Mouse (Mus musculus): ENCODE data around the gene Gm10203. TPM values are rescaled to one million over a fixed set of nuclear protein-coding genes. Genes with fewer than 3 reads are reported as not detected.

Gene Gm10203
- polyA plus RNA-seq, 1 experiment from 2014 or later = not detected

DNA sequence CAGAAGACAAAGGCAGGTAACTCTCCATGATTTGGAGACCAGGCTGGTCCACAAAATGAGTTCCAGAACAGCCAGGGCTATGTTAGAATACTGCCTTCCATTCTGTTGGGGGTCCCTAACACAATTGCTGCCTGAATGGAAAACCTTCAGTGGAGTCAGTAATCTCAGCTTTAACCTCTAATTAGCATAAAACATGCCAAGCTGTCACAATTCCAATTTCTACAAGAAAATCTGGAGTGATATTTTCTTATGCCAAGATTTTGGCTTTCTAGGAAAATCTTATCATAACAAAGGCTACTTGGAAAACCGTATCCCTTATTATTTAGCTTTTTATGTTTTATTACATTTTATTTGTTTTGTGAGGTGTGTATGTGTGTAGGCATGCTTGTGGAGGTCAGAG lies 26.5 kb upstream of the Gm10203 start:
- Histone ChIP-seq H3K4me1 (no peaks in the 10 kb centered on the region; the same call in 1 of the 2 replicates), H3K36me3 (no peaks in the 10 kb centered on the region), H3K27me3 (no peaks in the 10 kb centered on the region), H3K27ac (no peak overlapping the region), H3K4me3 (no peak overlapping the region), H3K9me3 (no peaks in the 10 kb centered on the region), H3K4me2 (replicated peaks) (no peak overlapping the region), H3K9ac (no peak overlapping the region)
- 82% methylated on average over 1 of the region's 1 CpGs for WGBS
- no peak for ATAC-seq (ENCODE audit: insufficient number of reproducible peaks, insufficient read depth, low FRiP score, low TSS enrichment)

DNA sequence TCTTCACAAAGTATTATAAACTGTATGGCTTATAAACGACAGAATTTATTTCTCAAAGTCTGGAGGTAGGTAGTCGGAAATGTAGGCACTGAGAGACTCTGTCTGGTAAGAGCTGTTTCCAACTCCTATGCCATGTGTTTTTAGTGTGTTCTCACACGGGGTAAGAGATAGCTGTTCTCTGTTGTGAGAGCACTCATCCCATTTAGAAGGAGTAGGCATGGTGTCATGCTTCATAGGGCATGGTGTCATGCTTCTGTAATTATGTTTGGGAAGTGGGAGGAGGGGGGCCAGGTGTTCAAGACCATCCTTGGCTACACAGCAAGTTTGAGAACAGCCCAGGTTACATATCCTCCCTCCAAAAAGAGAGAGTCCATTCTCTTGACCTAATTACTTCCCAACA lies 22.4 kb upstream of the Gm10203 start:
- WGBS = 68% methylated on average over 3 of the region's 3 CpGs
- H3K27ac ChIP-seq = no peak overlapping the region

DNA sequence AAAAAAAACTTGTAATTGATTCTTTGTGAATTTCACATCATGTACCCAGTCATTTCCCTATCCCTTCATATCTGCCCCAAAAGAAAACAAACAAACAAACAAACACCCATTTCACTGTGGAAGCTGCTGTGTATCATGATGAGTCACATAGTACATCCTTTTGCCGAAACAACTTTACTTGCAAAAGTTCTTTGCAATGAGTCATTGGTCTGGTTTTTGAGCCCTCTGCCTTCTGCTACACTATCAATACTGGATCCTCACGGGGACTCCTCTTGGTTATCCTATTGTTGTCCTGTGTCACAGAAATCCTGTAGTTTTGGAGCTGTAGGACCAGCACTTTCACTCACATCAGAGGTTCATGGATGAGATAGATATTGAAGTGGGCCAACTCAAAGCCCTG lies 21.1 kb upstream of the Gm10203 start:
- WGBS = 73% methylated on average over 2 of the region's 2 CpGs
- H3K9ac ChIP-seq = no peak overlapping the region
- ATAC-seq (ENCODE audit: insufficient number of reproducible peaks, insufficient read depth, low FRiP score, low TSS enrichment) = no peak
- no peaks in the 10 kb centered on the region for H3K36me3 ChIP-seq
- no peak overlapping the region for H3K4me2 ChIP-seq (replicated peaks)
- no peaks in the 10 kb centered on the region for H3K9me3 ChIP-seq
- no peaks in the 10 kb centered on the region for H3K27me3 ChIP-seq
- H3K4me1 ChIP-seq = no peaks in the 10 kb centered on the region
- H3K27ac ChIP-seq = no peak overlapping the region
- H3K4me3 ChIP-seq = no peak overlapping the region

More for the DNA sequence above, 22.4 kb upstream of the Gm10203 start:
- Histone ChIP-seq H3K4me1 (no peaks in the 10 kb centered on the region), H3K27me3 (no peaks in the 10 kb centered on the region), H3K36me3 (no peaks in the 10 kb centered on the region), H3K9me3 (no peaks in the 10 kb centered on the region), H3K4me2 (replicated peaks) (no peak overlapping the region), H3K9ac (no peak overlapping the region), H3K4me3 (no peak overlapping the region)
- no peak for ATAC-seq (ENCODE audit: insufficient number of reproducible peaks, insufficient read depth, low FRiP score, low TSS enrichment)

DNA sequence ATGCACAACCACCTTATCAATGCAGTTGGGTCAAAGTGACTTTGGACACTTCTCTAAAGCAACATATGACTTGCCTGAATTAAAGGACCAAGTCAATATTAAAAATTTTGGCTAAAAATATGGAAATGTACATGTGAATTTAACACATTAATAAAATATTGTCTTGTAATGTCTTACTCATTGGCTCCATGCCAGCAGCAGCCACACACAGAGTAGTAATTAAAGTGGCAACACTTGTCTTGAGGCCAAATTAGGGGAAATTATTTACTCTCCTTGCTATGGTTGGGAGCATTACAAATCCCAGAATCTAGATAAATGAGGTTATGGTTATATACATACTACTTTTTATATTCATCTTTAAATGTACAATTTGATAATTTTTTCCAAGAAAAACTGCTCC lies 13.0 kb upstream of the Gm10203 start:
- H3K27me3 ChIP-seq = no peaks in the 10 kb centered on the region
- H3K4me2 ChIP-seq (replicated peaks) = no peak overlapping the region
- H3K9me3 ChIP-seq = no peaks in the 10 kb centered on the region
- H3K4me1 ChIP-seq = no peaks in the 10 kb centered on the region
- no peak overlapping the region for H3K9ac ChIP-seq
- H3K27ac ChIP-seq = no peak overlapping the region
- no peak overlapping the region for H3K4me3 ChIP-seq
- no peaks in the 10 kb centered on the region for H3K36me3 ChIP-seq
- no peak for ATAC-seq (ENCODE audit: insufficient number of reproducible peaks, insufficient read depth, low FRiP score, low TSS enrichment)

DNA sequence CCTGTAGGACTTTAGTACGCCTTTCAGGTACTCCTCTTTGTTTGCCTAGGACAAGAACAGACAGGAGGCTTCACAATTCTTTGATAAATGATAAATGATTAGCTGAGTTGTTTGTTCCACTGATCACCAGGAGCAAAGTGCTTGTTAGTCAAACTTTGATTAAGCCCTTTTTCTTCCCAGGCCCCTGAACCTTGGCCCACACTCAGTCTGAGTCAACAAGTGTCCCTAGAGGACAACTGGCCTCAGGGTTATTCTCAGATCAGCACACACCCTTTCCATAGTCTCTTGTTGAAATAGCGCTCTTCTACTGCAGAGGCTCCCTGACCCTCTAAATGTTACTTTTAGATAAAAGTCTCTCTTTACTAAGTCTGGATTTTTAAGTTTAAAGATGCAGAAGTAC lies 11.0 kb upstream of the Gm10203 start:
- Histone ChIP-seq H3K4me2 (replicated peaks) (no peak overlapping the region), H3K36me3 (no peaks in the 10 kb centered on the region), H3K4me1 (no peaks in the 10 kb centered on the region), H3K27me3 (no peaks in the 10 kb centered on the region), H3K4me3 (no peak overlapping the region), H3K9ac (no peak overlapping the region), H3K9me3 (no peaks in the 10 kb centered on the region), H3K27ac (no peak overlapping the region)
- no peak for ATAC-seq (ENCODE audit: insufficient number of reproducible peaks, insufficient read depth, low FRiP score, low TSS enrichment)
- WGBS = 56% methylated on average over 2 of the region's 2 CpGs

DNA sequence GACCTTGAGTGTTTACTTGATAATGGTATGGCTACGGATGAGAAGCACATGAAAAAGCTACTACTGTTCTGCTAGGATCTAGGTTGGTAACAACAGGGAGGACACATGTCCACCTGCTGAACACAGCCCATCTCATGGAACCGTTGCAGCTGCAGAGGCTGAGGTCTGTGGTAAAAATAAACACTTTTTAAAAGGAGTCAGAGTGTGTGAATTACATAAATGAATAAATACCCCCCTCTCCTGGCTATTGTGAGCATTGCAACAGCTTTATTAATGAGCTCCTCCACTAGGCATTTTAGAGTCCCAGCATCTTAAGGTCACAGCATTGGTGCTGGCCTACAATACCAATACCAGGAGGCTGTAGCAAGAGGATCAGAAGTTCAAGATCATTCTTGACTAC lies 10.1 kb upstream of the Gm10203 start:
- Histone ChIP-seq H3K4me1 (no peaks in the 10 kb centered on the region), H3K36me3 (no peaks in the 10 kb centered on the region), H3K4me2 (replicated peaks) (no peak overlapping the region), H3K9ac (no peak overlapping the region), H3K27ac (no peak overlapping the region), H3K27me3 (no peaks in the 10 kb centered on the region), H3K9me3 (no peaks in the 10 kb centered on the region), H3K4me3 (no peak overlapping the region)
- no peak for ATAC-seq (ENCODE audit: insufficient number of reproducible peaks, insufficient read depth, low FRiP score, low TSS enrichment)
- 41% methylated on average over 2 of the region's 2 CpGs for WGBS

DNA sequence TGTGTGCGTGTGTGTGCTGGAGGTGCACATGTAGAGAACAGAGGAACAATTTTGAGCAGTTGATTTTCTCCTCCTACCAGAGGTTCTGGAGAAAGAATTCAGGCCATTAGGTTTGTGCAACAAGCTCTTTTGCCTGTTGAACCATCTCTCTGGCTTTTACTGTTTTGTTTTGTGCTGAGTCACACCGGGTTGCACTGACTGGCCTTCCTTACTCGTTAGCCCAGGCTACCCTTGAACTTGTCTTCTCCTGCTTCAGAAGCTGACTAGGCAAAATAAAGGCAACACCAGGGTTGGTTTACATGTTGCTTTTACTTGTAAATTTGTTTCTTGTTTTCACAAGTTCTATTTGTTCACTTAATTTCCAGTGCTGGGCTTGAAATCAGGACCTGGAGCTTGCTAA lies 6.9 kb upstream of the Gm10203 start:
- Histone ChIP-seq H3K9ac (no peak overlapping the region), H3K4me1 (no peaks in the 10 kb centered on the region), H3K4me3 (no peak overlapping the region), H3K9me3 (no peaks in the 10 kb centered on the region), H3K27ac (no peak overlapping the region), H3K4me2 (replicated peaks) (no peak overlapping the region), H3K36me3 (no peaks in the 10 kb centered on the region), H3K27me3 (no peaks in the 10 kb centered on the region)
- whole genome bisulfite sequencing = 87% methylated on average over 3 of the region's 3 CpGs
- ATAC-seq (ENCODE audit: insufficient number of reproducible peaks, insufficient read depth, low FRiP score, low TSS enrichment) = no peak

DNA sequence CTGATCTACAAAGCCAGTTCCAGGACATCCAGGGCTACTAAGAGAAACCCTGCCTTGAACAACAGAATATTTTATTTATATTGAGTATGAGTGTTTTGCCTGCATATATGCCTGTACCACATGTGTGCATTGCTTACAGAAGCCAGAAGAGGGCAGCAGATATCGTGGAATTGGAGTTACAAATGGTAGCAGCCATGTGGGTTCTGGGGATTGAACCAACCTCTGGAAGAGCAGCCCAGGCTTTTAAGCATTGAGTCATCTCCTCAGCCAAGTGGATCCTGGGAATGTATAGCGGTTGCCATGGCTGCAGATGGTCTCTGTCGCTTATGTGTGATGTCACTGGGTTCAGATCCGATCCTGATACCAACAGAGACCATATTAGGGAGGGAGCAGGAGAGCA lies 3.3 kb upstream of the Gm10203 start:
- Histone ChIP-seq H3K4me1 (no peaks in the 10 kb centered on the region), H3K27ac (no peak overlapping the region), H3K4me2 (replicated peaks) (no peak overlapping the region), H3K9me3 (no peaks in the 10 kb centered on the region), H3K9ac (no peak overlapping the region), H3K4me3 (no peak overlapping the region), H3K36me3 (no peaks in the 10 kb centered on the region), H3K27me3 (no peaks in the 10 kb centered on the region)
- WGBS = 69% methylated on average over 4 of the region's 4 CpGs
- ATAC-seq (ENCODE audit: insufficient number of reproducible peaks, insufficient read depth, low FRiP score, low TSS enrichment) = no peak

DNA sequence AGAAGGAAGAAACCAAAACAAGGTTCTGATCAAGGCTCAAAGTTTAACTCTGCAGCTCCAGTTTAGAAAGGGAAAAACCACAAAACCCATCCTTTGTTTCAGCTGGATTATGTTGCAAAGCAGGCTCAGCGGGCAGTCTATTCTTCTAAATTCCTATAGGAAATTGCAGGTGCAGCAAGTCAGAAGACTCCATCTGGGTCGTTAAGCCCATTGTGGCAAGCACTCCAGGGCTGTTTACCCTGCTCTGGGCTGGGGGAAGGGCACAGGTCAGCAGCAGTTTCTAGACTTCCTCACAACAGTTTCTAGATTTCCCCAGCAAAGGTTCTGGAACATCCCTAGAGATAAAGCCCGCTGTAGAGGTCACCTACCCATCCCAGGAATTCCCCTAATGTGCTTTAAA lies 1.1 kb downstream of the Gm10203 start:
- ATAC-seq (ENCODE audit: insufficient number of reproducible peaks, insufficient read depth, low FRiP score, low TSS enrichment) = no peak
- no peaks in the 10 kb centered on the region for H3K27me3 ChIP-seq
- 0 out of 2 replicates have a peak, but pooled peaks cover 3% of the 10 kb centered on the region for H3K4me1 ChIP-seq
- H3K4me2 ChIP-seq (replicated peaks) = no peak overlapping the region
- no peak overlapping the region for H3K4me3 ChIP-seq
- no peak overlapping the region for H3K9ac ChIP-seq
- WGBS = 17% methylated on average over 3 of the region's 3 CpGs
- no peak overlapping the region for H3K27ac ChIP-seq
- no peaks in the 10 kb centered on the region for H3K9me3 ChIP-seq
- H3K36me3 ChIP-seq = no peaks in the 10 kb centered on the region

DNA sequence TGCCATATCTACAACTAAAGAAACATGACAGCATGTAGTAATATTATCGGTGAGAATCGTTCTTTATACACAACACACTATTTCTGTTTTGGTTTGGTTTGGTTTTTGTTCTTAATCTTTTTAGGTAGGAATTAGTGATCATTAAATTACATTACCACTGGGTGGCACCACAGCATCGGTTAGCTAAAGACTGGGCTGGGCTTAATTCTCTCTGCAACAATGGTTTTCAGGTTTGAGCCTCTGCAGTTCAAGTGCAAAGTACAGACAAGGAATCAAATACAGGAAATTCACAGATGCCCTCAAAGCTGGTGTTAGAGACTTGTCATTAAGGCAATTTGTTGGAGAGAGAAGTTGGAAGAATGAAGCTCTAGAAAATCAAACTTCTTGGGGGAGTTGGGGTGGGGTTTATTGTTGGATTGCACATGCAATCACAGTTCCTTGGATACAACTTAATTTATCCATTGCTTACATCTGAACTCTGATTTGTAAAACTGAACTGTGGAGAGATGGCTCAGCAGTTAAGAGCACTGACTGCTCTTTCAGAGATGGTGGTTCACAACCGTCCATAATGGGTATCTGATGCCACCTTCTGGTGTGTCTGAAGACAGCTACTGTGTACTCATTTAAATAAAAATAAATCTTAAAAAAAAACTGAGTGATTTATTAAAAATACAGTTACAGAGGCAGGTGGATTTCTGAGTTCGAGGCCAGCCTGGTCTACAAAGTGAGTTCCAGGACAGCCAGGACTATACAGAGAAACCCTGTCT lies 2.5 kb downstream of the Gm10203 start:
- Histone ChIP-seq H3K9me3 (no peaks in the 10 kb centered on the region), H3K4me3 (no peak overlapping the region), H3K27me3 (no peaks in the 10 kb centered on the region), H3K4me2 (replicated peaks) (no peak overlapping the region), H3K9ac (no peak overlapping the region), H3K4me1 (0 out of 2 replicates have a peak, but pooled peaks cover 3% of the 10 kb centered on the region), H3K27ac (no peak overlapping the region), H3K36me3 (no peaks in the 10 kb centered on the region)
- 31% methylated on average over 5 of the region's 5 CpGs for WGBS
- ATAC-seq (ENCODE audit: insufficient number of reproducible peaks, insufficient read depth, low FRiP score, low TSS enrichment) = no peak

DNA sequence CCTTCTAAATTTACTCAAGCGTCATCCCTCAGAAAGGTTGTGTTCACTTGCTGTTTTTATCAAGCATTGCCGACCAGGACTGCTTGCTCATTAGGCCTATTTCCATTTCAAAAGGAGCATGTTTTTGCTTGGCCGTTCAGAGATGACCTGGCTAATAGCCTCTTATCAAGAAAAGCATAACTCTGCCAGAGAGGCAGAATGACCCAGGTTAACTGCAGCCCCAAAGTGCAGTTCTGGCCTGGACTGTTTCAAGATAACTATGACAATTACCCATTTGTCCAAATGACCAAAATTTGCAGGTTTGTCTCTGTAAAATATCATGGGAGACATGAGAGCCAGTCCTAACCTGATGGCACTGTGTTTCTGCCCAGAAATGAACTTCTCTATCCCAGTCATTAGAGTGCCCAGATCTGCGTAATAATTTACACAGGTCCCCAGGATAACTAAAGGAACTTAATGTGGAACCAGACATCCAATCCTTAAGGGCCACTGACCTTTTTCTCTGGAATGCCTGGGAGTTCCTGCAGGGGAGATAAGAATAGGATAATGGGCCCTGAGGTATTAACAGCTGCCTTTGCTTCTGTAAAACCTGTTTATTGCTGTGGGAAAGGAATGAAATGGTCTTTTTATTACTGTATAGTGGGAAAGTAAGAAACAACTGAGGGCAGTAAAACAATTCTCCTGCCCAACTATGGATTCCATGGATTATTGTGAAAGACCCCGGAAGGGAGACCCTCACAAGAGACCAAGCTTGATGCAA lies 4.6 kb downstream of the Gm10203 start:
- H3K9ac ChIP-seq = no peak overlapping the region
- H3K4me3 ChIP-seq = no peak overlapping the region
- H3K27me3 ChIP-seq = no peaks in the 10 kb centered on the region
- no peak overlapping the region for H3K4me2 ChIP-seq (replicated peaks)
- no peaks in the 10 kb centered on the region for H3K36me3 ChIP-seq
- no peaks in the 10 kb centered on the region for H3K9me3 ChIP-seq
- H3K27ac ChIP-seq = no peak overlapping the region
- ATAC-seq (ENCODE audit: insufficient number of reproducible peaks, insufficient read depth, low FRiP score, low TSS enrichment) = no peak
- 0 out of 2 replicates have a peak, but pooled peaks cover 3% of the 10 kb centered on the region for H3K4me1 ChIP-seq
- WGBS = 14% methylated on average over 5 of the region's 5 CpGs

DNA sequence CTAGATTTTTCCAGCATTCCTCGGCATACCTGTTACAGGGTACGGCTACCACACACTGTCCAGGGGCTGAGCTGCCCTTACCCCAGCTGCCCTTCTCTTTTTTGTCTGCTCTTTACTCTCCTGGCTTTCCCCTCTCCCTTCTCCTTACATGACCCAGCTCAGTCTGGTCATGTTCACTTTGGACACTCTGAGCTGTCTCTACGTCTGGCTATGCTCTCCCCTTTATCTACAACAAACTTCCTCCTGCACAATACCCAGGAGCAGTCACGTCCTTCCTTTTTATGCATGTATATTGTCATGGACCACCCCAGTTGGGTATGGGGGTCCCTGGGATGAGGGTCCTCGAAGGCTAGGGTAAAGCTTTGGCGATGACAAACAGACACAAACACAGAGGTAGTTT lies 5.7 kb downstream of the Gm10203 start:
- no peaks in the 10 kb centered on the region for H3K9me3 ChIP-seq
- H3K27me3 ChIP-seq = no peaks in the 10 kb centered on the region
- no peak overlapping the region for H3K4me2 ChIP-seq (replicated peaks)
- 0 out of 2 replicates have a peak, but pooled peaks cover 3% of the 10 kb centered on the region for H3K4me1 ChIP-seq
- no peaks in the 10 kb centered on the region for H3K36me3 ChIP-seq
- WGBS = 77% methylated on average over 6 of the region's 6 CpGs
- H3K27ac ChIP-seq = no peak overlapping the region
- no peak overlapping the region for H3K4me3 ChIP-seq
- no peak overlapping the region for H3K9ac ChIP-seq
- ATAC-seq (ENCODE audit: insufficient number of reproducible peaks, insufficient read depth, low FRiP score, low TSS enrichment) = no peak
